Mouse (Mus musculus) intestine, embryonic 16.5 days (tissue): Measurements from ENCODE around the gene Gab1. TPM values are rescaled to one million over a fixed set of nuclear protein-coding genes. Genes with fewer than 3 reads are reported as not detected.

Experiments
- ATAC-seq: fragments of 200-750 bp; cut with Nextera tagmentation; 2 replicates; pipeline ENCODE4 v1.8.0; 2017; ENCODE audit warnings: moderate TSS enrichment, moderate library complexity
- H3K27ac ChIP-seq: fragments of 300-500 bp; sonication (generic); 2 replicates; pipeline ENCODE4 v1.5.1; 2014; ENCODE audit warnings: mild to moderate bottlenecking, low read length
- H3K27me3 ChIP-seq: fragments of 300-500 bp; sonication (generic); replicated peaks from 2 replicates; pipeline ENCODE4 v1.6.1; 2014; ENCODE audit warnings: low read length, control low read depth, mixed read lengths; ENCODE audit not compliant: control insufficient read depth, insufficient read depth
- H3K36me3 ChIP-seq: fragments of 300-500 bp; sonication (generic); 2 replicates; pipeline ENCODE4 v1.6.1; 2014; ENCODE audit warnings: low read length, control low read depth; ENCODE audit not compliant: control insufficient read depth, insufficient read depth
- H3K4me1 ChIP-seq: fragments of 300-500 bp; sonication (generic); 2 replicates; pipeline ENCODE4 v1.6.1; 2014; ENCODE audit warnings: low read length, control low read depth, mixed read lengths; ENCODE audit not compliant: control insufficient read depth, insufficient read depth
- H3K4me2 ChIP-seq: fragments of 300-500 bp; sonication (generic); 2 replicates; pipeline ENCODE4 v1.6.1; 2014; ENCODE audit warnings: low read depth, low read length, control low read depth
- H3K4me3 ChIP-seq: fragments of 300-500 bp; sonication (generic); 2 replicates; pipeline ENCODE4 v1.5.1; 2014; ENCODE audit warnings: mild to moderate bottlenecking, low read length
- H3K9ac ChIP-seq: fragments of 300-500 bp; sonication (generic); 2 replicates; pipeline ENCODE4 v1.6.1; 2014; ENCODE audit warnings: low read depth, low read length
- H3K9me3 ChIP-seq: fragments of 300-500 bp; sonication (generic); 2 replicates; pipeline ENCODE4 v1.6.1; 2016; ENCODE audit warnings: low read length, control low read depth; ENCODE audit not compliant: control insufficient read depth
- WGBS: fragments of 180-500 bp; shearing (Covaris S2); extraction: QIAGEN DNeasy Blood & Tissue Kit; methylation state at CpG from one replicate; pipeline ENCODE4 v1.1.7; 2014; 5-methylcytosine and 5-hydroxymethylcytosine counted together
- polyA plus RNA-seq: library from polyadenylated mRNA; unstranded; fragments of >200 nt; fragmentation: Nextera tagmentation; extraction: Ambion mirVana; gene quantifications from 2 replicates; pipeline ENCODE4 v1.2.1, GENCODE M21; 2015

Gab1 gene
- polyA plus RNA-seq, 1 experiment from 2014 or later, result 9.0 TPM

- H3K27me3 ChIP-seq, result no peaks in the 10 kb centered on the region
- H3K27ac ChIP-seq, result no peak overlapping the region
- no peak overlapping the region for H3K4me2 ChIP-seq
- H3K9me3 ChIP-seq, result no peaks in the 10 kb centered on the region
- peaks cover 5% of the 10 kb centered on the region; the same call in 1 of the 2 replicates for H3K4me1 ChIP-seq
- ATAC-seq, result no peak
- no peak overlapping the region for H3K9ac ChIP-seq
- 79% methylated on average over 5 of the region's 5 CpGs for WGBS
- H3K36me3 ChIP-seq, result no peaks in the 10 kb centered on the region
- H3K4me3 ChIP-seq, result no peak overlapping the region
These were observed 31.1 kb upstream of the Gab1 start for GRCm38 (mm10) chr8:80911400-80911799.

GRCm38 (mm10) chr8:80908262-80908907, 28.1 kb upstream of the Gab1 start:
- Histone ChIP-seq H3K27me3 (no peaks in the 10 kb centered on the region), H3K4me3 (no peak overlapping the region), H3K4me2 (no peak overlapping the region), H3K4me1 (peaks cover 5% of the 10 kb centered on the region; the same call in 1 of the 2 replicates), H3K27ac (0 out of 2 replicates have a peak overlapping the region, but pooled peaks have one; percentile 33), H3K36me3 (no peaks in the 10 kb centered on the region), H3K9me3 (no peaks in the 10 kb centered on the region), H3K9ac (no peak overlapping the region)
- no peak for ATAC-seq
- WGBS, result 38% methylated on average over 6 of the region's 6 CpGs

- Histone ChIP-seq H3K9me3 (no peaks in the 10 kb centered on the region), H3K27me3 (no peaks in the 10 kb centered on the region), H3K4me2 (no peak overlapping the region), H3K36me3 (no peaks in the 10 kb centered on the region), H3K4me3 (no peak overlapping the region), H3K27ac (no peak overlapping the region), H3K9ac (no peak overlapping the region), H3K4me1 (peaks cover 2% of the 10 kb centered on the region; the same call in 1 of the 2 replicates)
- ATAC-seq, result peak; percentile 91
- WGBS, result 64% methylated on average over 9 of the region's 9 CpGs
These were observed 22.0 kb upstream of the Gab1 start for GRCm38 (mm10) chr8:80902354-80902753.

GRCm38 (mm10) chr8:80899364-80899763, 19.0 kb upstream of the Gab1 start:
- Histone ChIP-seq H3K9me3 (no peaks in the 10 kb centered on the region), H3K4me2 (no peak overlapping the region), H3K27ac (no peak overlapping the region)

GRCm38 (mm10) chr8:80896026-80896425, 15.7 kb upstream of the Gab1 start:
- no peaks in the 10 kb centered on the region for H3K9me3 ChIP-seq
- no peak overlapping the region for H3K4me3 ChIP-seq
- 0 out of 2 replicates have a peak, but pooled peaks have one; percentile 11 for ATAC-seq
- H3K4me1 ChIP-seq, result peaks cover 6% of the 10 kb centered on the region; the same call in 1 of the 2 replicates
- peak overlapping the region; percentile 57; the same call in 1 of the 2 replicates for H3K27ac ChIP-seq
- no peaks in the 10 kb centered on the region for H3K36me3 ChIP-seq
- 69% methylated on average over 5 of the region's 5 CpGs for WGBS
- no peak overlapping the region for H3K9ac ChIP-seq
- H3K4me2 ChIP-seq, result no peak overlapping the region
- H3K27me3 ChIP-seq, result no peaks in the 10 kb centered on the region

More at GRCm38 (mm10) chr8:80899364-80899763, 19.0 kb upstream of the Gab1 start:
- no peak for ATAC-seq
- Histone ChIP-seq H3K9ac (no peak overlapping the region), H3K4me3 (no peak overlapping the region), H3K36me3 (no peaks in the 10 kb centered on the region), H3K4me1 (peaks cover 8% of the 10 kb centered on the region), H3K27me3 (no peaks in the 10 kb centered on the region)

GRCm38 (mm10) chr8:80895397-80895796, 15.1 kb upstream of the Gab1 start:
- ATAC-seq, result peak; percentile 33; the same call in 1 of the 2 replicates
- WGBS, result 20% methylated on average over 6 of the region's 6 CpGs
- Histone ChIP-seq H3K4me3 (no peak overlapping the region), H3K27ac (peak overlapping the region; percentile 57; the same call in 1 of the 2 replicates), H3K9me3 (no peaks in the 10 kb centered on the region), H3K9ac (no peak overlapping the region), H3K36me3 (no peaks in the 10 kb centered on the region), H3K27me3 (no peaks in the 10 kb centered on the region), H3K4me2 (no peak overlapping the region; the same call in 1 of the 2 replicates), H3K4me1 (peaks cover 6% of the 10 kb centered on the region; the same call in 1 of the 2 replicates)

GRCm38 (mm10) chr8:80894528-80894927, 14.2 kb upstream of the Gab1 start:
- Histone ChIP-seq H3K4me2 (no peak overlapping the region), H3K27ac (no peak overlapping the region), H3K4me1 (peaks cover 6% of the 10 kb centered on the region; the same call in 1 of the 2 replicates), H3K27me3 (no peaks in the 10 kb centered on the region), H3K9ac (no peak overlapping the region), H3K9me3 (no peaks in the 10 kb centered on the region), H3K36me3 (no peaks in the 10 kb centered on the region), H3K4me3 (no peak overlapping the region)
- 80% methylated on average over 3 of the region's 3 CpGs for WGBS
- no peak for ATAC-seq

- Histone ChIP-seq H3K4me1 (peaks cover 18% of the 10 kb centered on the region), H3K9me3 (no peaks in the 10 kb centered on the region), H3K27ac (peak overlapping the region; percentile 100), H3K36me3 (no peaks in the 10 kb centered on the region), H3K4me2 (peak overlapping the region; percentile 89), H3K27me3 (no peaks in the 10 kb centered on the region), H3K4me3 (peak overlapping the region; percentile 92), H3K9ac (peak overlapping the region; percentile 94)
- peak; percentile 77 for ATAC-seq
- WGBS, result 0% methylated on average over 87 of the region's 90 CpGs
These were observed 708 bp downstream of the Gab1 start for GRCm38 (mm10) chr8:80879426-80880195.

- Histone ChIP-seq H3K27me3 (no peaks in the 10 kb centered on the region), H3K4me1 (peaks cover 24% of the 10 kb centered on the region), H3K9ac (peak overlapping the region; percentile 94), H3K36me3 (no peaks in the 10 kb centered on the region), H3K27ac (peak overlapping the region; percentile 100), H3K9me3 (no peaks in the 10 kb centered on the region), H3K4me3 (peak overlapping the region; percentile 92), H3K4me2 (peak overlapping the region; percentile 89)
- ATAC-seq, result no peak
- under 1% methylated on average over 26 of the region's 26 CpGs for WGBS
These were observed 1.4 kb downstream of the Gab1 start for GRCm38 (mm10) chr8:80878801-80879425.
